Mouse (Mus musculus) MN1 (cell line): Measurements from ENCODE around the gene Eras.
"Not testable (repeated sequence)": the region's sequence is repeated elsewhere in the genome, so short reads cannot be mapped to it uniquely, and the experiment has no call there.

Source experiments
- DNase-seq: peaks from one replicate; pipeline ENCODE4 v3.0.0-alpha.2; 2016; ENCODE audit warnings: low spot score

Gene Eras

GRCm38 (mm10) chrX:7928270-7928790 lies at the start of gene Eras:
Gene Eras, minus strand, starts transcription at chrX:7928607.
- no peak for DNase-seq

- DNase-seq: no peak
Observed at GRCm38 (mm10) chrX:7977892-7978291, 49.5 kb upstream of the Eras start, which contains the start of gene Gata1. Gene Gata1, minus strand, starts transcription at chrX:7978071.

GRCm38 (mm10) chrX:7971292-7971691 lies 42.9 kb upstream of the Eras start:
- DNase-seq: no peak

- DNase-seq: no peak
Observed at GRCm38 (mm10) chrX:7968899-7969298, 40.5 kb upstream of the Eras start.

DNA sequence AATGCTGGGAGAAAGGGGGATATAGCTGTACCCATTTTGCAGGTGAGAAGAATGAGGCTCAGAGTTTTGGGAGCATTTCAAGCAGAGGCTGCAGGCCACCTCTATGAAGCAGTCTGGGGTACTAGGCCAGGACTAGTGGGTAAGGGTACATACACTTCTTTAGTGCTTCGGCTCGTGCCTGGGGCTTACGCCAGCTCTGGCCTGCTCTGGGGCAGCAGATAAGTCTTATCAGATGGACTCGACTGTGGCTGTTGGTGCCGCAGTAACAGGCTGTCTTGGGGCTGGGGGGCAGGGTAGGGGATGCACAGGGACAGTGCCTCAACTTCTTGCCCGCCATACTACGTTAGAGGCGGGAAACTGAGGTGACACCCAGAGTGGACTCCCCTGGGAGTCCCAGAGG lies 39.8 kb upstream of the Eras start:
- no peak for DNase-seq

DNA sequence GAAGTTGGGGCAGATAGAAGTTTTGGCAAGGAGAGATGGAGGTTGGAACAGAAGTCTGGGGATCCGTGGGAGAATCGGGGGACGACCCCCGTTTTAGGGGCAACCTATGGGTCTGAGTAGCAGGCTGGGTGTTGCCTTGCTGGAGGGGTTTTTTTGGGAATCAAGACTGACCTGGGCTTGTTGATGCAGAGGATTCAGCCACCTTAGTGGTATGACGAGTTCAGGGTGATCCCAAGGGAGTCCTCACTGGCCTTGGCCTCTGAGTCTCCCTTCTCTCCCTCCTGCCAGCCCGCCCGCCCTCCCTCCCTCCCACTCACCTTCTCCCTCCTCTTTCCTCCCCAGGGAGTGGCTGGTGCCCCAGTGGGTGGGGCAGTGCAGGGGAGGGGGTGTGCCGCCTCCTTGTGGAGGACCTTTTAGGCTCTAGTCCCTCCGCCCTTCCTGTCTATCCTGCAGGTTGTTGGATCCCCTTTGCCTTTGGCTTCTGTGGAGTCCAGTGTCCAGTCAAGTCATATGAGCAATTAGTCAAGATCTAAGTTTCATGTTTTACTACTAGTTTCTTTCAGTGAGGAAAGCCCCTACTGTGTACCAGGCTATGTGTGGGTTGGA lies 39.3 kb upstream of the Eras start:
- DNase-seq: no peak

DNA sequence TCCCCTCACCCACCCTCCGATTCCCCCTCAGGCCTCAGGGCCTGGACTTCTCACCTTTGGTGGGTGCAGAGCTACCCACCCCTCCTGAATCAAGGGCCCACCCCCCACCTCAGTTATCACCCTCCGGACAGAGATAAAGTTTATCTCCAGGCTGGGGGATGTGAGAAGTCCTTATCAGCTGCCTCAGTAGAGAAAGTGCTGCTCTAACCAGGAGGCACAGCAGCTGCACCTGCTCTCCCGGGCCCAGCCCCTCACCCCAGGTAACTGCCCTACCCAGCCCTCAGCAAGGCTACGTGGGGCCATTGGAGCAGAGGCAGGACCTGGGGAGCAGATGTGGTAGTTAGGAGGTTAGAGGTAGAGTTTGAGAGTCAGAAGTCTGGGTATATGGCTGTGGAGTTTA lies 37.8 kb upstream of the Eras start:
- no peak for DNase-seq

DNA sequence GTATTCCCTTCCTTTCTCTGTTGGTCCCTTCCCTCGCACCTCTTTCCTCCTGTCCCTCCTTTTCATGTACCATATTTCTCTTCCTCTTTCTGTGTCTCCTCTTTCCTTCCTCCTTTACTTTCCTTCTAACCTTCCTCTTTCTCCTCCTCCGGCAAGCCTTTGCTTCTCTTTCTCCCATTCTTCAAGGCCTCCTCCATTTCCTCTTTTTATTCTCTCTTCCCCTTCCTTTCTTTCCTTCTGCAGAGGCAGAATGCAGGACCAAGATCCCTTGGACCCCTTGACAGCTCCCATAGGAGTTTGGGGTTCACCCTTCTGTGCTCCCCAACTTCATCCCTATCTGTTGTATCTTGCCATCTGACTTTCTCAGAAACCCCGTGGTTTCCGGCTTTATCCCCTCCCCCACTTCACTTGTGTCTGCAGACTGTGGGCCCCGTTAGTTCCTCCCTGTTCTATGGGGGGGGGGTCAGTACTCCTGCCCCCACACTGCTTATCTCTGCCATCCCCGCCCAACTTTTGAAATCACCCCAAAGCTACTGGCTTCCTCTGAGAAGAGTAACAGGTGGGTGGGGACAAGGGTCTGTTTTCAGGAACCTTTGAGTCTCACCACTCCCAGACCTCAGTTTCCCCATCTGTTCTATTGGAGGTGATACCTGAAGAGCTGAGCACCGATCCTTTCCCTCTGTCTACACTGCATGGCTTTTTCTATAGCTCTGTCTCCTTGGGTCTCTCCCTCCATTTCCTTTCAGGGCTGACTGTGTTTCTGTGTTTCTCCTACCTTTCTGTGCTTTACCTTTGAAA lies 35.6 kb upstream of the Eras start:
- DNase-seq: no peak

GRCm38 (mm10) chrX:7958868-7959267 lies 30.5 kb upstream of the Eras start:
- no peak for DNase-seq

- DNase-seq: no peak
Observed at GRCm38 (mm10) chrX:7950091-7950490, 21.7 kb upstream of the Eras start.

DNA sequence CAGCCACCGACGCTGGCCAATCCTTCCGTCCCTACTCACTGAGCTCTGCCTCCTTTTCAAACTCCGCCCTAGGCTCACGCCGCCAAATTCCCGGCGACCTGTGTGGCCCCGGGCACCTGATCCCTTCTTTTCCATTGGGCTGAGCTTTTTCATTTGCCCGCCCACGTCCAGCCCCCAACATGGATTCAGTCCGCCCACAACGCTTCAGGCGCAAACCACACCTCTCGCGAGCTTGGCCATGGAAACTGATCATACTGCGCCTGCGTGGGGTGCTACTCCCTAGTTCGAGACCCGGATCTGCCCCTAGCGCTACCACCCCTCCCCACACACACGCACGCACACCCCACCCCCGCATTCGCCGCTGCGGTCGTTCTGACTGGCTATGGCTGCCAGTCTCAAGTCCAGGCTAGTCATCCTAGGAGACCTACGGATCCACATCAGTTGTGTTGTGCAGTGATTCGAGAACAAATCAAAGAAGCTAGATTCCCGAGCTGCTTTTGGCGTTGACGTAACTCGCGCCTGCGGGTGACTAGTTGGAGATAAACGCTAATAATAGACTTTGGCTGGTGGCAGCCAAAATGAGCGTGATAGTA lies 19.6 kb upstream of the Eras start:
- peak; percentile 94 for DNase-seq

DNA sequence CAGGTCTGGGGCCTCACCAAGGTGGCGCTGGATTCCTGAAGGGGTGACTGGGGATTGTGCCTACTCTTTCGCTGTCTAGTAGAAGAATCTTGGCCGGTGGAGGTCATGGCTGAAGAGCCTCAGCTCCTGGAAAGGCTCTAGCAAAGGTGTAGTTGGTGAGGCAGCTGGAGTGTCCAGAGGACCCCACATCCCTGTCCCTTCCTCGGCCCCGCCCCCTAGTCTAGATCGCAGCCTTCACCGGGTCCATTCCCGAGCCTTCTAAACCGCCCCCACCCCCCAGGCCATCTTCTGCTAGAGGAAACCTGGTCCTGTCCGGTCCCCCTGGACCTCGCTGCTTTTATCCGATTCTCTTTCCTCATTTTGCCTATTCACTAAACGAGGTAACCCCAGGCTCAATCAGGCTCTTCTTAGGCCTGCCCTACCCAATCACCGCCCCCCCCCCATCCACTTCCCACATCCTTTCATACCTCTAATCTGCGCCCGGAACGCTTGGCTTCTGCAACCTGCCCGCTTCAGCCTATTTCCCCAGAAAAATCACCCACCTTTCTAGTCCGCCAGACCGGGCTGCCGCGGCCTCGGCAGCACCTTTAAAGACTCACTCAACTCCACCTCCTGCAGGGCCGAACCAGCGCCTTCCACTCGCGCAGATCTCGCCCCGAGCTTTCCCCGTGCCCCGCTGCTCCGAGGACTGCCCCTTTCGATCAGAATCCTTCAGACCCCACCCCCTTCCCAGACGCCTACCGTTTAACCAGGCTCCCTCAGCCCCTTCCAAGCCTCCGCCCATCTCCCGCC lies 18.9 kb upstream of the Eras start, which contains the start of gene Hdac6:
Gene Hdac6, minus strand, starts transcription at position 782 of the 792 bp plus-strand sequence.
- DNase-seq: peak; percentile 27

- no peak for DNase-seq
Observed at GRCm38 (mm10) chrX:7945618-7946017, 17.2 kb upstream of the Eras start.

- DNase-seq: no peak
Observed at GRCm38 (mm10) chrX:7937667-7938066, 9.3 kb upstream of the Eras start.

- DNase-seq: no peak
Observed at GRCm38 (mm10) chrX:7936874-7937273, 8.5 kb upstream of the Eras start.

- no peak for DNase-seq
Observed at GRCm38 (mm10) chrX:7927116-7927515, 1.3 kb downstream of the Eras start.

DNA sequence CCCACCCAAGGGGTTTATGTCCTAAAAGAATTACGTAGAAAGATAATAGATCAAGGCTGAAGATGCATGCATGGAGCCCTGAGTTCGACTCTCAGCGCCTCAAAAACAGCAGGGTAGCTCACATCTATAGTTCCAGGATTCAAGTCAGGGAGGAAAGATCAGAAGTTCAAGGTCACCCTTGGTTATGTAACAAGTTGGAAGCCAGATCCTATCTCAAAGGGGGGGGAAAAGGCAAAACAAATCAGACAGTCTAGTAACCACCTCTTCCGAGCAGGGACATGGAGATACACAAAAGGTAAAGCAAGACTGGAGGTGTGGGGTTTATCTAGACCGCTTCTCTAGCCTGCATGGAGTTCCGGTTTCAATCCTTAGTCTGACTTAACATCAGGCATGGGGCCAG lies 2.1 kb downstream of the Eras start:
- DNase-seq: no peak

DNA sequence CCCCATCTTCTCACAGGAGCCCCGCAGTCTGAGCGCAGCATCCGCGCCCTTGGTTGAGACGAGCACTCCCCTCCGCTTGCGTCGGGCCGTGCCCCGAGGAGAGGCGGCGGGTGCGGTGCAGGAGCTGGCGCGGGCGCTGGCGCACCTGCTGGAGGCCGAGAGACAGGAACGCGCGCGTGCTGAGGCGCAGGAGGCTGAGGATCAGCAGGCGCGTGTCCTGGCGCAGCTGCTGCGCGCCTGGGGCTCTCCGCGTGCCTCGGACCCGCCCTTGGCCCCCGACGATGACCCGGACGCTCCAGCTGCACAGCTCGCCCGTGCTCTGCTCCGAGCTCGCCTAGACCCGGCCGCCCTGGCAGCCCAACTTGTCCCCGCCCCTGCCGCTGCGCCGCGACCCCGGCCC lies 6.4 kb downstream of the Eras start:
- DNase-seq: no peak

DNA sequence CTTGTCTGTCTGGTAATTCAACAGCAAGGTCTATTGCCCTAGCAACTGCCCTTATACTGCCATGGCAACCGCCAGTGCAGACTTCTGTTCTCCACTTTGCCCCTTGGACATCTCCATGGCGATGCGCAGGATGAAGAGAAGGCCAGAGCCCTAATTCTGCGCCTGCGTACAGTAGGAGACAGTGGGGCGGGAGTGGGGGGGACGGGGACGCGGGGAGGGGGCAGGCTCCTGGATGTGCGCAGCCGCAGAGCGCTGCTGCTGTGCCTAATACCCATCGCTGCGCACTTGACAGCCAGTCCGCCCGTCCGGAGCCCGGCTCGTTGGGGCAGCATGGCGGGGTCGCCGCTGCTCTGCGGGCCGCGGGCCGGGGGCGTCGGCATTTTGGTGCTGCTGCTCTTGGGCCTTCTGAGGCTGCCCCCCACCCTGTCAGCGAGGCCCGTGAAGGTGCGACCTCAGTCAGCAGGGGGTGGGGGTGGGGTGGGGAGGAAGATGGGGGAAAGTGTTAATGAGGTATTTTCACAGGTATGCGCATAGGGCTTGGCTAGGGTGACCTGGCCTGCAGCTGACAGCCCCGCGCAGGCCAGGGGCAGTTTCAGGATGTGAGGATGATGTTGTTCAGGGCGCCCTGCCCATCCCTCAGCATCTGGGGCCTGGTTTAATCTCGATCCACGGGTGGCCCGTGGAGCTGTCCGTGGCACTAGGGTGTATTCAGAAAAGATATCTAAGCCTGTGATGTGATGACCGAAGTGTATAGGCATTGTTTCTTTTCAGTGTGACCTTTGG lies 8.6 kb downstream of the Eras start, which contains the start of gene Pcsk1n:
Gene Pcsk1n, plus strand, starts transcription at position 222 of the 783 bp plus-strand sequence.
- peak; percentile 90 for DNase-seq

- DNase-seq: not testable (repeated sequence)
Observed at GRCm38 (mm10) chrX:7917960-7918359, 10.4 kb downstream of the Eras start.

DNA sequence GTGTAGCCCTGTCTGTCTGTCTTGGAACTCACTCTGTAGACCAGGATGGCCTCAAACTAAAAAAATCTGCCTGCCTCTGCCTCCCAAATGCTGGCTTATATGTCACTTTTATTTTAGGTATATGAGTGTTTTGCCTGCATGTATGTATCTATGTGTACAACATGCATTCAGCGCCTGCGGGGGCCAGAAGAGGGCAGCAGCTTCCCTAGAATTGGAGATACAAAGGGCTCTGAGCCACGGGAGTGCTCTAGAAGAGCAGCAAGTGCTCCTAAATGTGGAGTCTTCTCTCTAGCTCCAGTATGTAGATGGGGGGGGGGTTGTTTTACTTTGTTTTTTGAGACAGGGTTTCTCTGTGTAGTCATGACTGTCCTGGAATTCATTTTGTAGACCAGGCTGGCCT lies 12.7 kb downstream of the Eras start:
- not testable (repeated sequence) for DNase-seq
